Mouse (Mus musculus) small intestine, adult 2 months (tissue): ENCODE measurements around the gene Ccdc183.

Experiments
- CTCF ChIP-seq: fragments of 200-500 bp; IDR thresholded peaks from 2 replicates; pipeline ENCODE4 v1.5.1; 2012; ENCODE audit warnings: low read depth, mild to moderate bottlenecking, control low read depth, inconsistent platforms, low read length, moderate library complexity, mixed read lengths; ENCODE audit not compliant: insufficient replicate concordance, insufficient read length; ENCODE audit errors: extremely low read depth
- POLR2A ChIP-seq: fragments of 200-500 bp; IDR thresholded peaks from 2 replicates; pipeline ENCODE4 v1.6.1; 2012; ENCODE audit warnings: low read depth, mild to moderate bottlenecking, control low read depth, inconsistent platforms, low read length, moderate library complexity

DNA sequence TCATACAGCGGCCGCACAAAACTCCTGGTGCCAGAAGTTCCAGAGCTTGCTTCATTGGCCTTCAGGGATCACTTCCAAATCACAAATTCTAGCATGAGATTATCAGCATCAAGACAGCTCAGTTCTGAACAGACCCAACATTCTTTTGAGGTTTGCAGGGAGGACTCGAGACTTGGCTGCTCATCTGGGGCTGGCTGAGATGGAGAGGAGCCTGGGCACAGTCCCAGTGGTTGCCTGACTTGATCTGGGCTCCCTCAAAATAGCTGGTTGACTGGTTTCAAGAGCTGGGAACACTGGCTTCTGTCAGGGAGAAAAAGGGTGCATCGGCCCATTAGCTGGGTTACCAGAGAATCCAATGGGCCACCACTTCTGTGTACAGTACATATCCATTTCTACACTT lies 39.2 kb upstream of the Ccdc183 start:
- TF ChIP-seq POLR2A (no peak), CTCF (no peak)
